Mouse (Mus musculus) hindbrain, embryonic 16.5 days (tissue): ENCODE results near the gene Slc24a3. TPM values are rescaled to one million over a fixed set of nuclear protein-coding genes. Genes with fewer than 3 reads are reported as not detected.

ENCODE experiments used
- ATAC-seq: fragments of 200-750 bp; cut with Nextera tagmentation; 2 replicates; pipeline ENCODE4 v1.8.0; 2017; ENCODE audit warnings: moderate TSS enrichment, moderate library complexity
- H3K27ac ChIP-seq: fragments of 300-500 bp; sonication (generic); 2 replicates; pipeline ENCODE4 v1.5.1; 2014; ENCODE audit warnings: low read depth, mild to moderate bottlenecking, control low read depth, low read length, moderate library complexity
- H3K27me3 ChIP-seq: fragments of 300-500 bp; sonication (generic); replicated peaks from 2 replicates; pipeline ENCODE4 v1.6.1; 2014; ENCODE audit warnings: low read length; ENCODE audit not compliant: control insufficient read depth, insufficient read depth
- H3K36me3 ChIP-seq: fragments of 300-500 bp; sonication (generic); 2 replicates; pipeline ENCODE4 v1.6.1; 2014; ENCODE audit warnings: mild to moderate bottlenecking, low read length, moderate library complexity, mixed read lengths; ENCODE audit not compliant: control insufficient read depth, insufficient read depth
- H3K4me1 ChIP-seq: fragments of 300-500 bp; sonication (generic); 2 replicates; pipeline ENCODE4 v1.6.1; 2014; ENCODE audit warnings: low read depth, low read length; ENCODE audit not compliant: control insufficient read depth, insufficient read depth
- H3K4me2 ChIP-seq: fragments of 300-500 bp; sonication (generic); 2 replicates; pipeline ENCODE4 v1.6.1; 2014; ENCODE audit warnings: mild to moderate bottlenecking, low read length, control low read depth, moderate library complexity
- H3K4me3 ChIP-seq: fragments of 300-500 bp; sonication (generic); 2 replicates; pipeline ENCODE4 v1.5.1; 2014; ENCODE audit warnings: mild to moderate bottlenecking, low read length, control low read depth, moderate library complexity
- H3K9ac ChIP-seq: fragments of 300-500 bp; sonication (generic); 2 replicates; pipeline ENCODE4 v1.6.1; 2014; ENCODE audit warnings: low read depth, mild to moderate bottlenecking, control low read depth, low read length, moderate library complexity
- H3K9me3 ChIP-seq: fragments of 300-500 bp; sonication (generic); 2 replicates; pipeline ENCODE4 v1.6.1; 2014; ENCODE audit warnings: mild to moderate bottlenecking, low read length, moderate library complexity; ENCODE audit not compliant: control insufficient read depth
- WGBS: fragments of 180-500 bp; shearing (Covaris S2); extraction: QIAGEN DNeasy Blood & Tissue Kit; methylation state at CpG from one replicate; pipeline ENCODE4 v1.1.7; 2014; 5-methylcytosine and 5-hydroxymethylcytosine counted together
- polyA plus RNA-seq: library from polyadenylated mRNA; unstranded; fragments of >200 nt; fragmentation: Nextera tagmentation; extraction: Ambion mirVana; gene quantifications from 2 replicates; pipeline ENCODE4 v1.2.1, GENCODE M21; 2015

Slc24a3 gene
- polyA plus RNA-seq, 1 experiment from 2014 or later = 11.7 TPM

- Histone ChIP-seq H3K9me3 (no peaks in the 10 kb centered on the region), H3K36me3 (no peaks in the 10 kb centered on the region), H3K4me1 (peaks cover 3% of the 10 kb centered on the region; the same call in 1 of the 2 replicates), H3K9ac (no peak overlapping the region), H3K27ac (no peak overlapping the region), H3K4me2 (no peak overlapping the region), H3K4me3 (no peak overlapping the region), H3K27me3 (no peaks in the 10 kb centered on the region)
- no peak for ATAC-seq
- WGBS = 87% methylated on average over 1 of the region's 1 CpGs
These were observed 374.1 kb downstream of the Slc24a3 start for GRCm38 (mm10) chr2:145541695-145542094.

- ATAC-seq = no peak
These were observed 378.5 kb downstream of the Slc24a3 start for GRCm38 (mm10) chr2:145546071-145546470.

GRCm38 (mm10) chr2:145554722-145555252, 387.2 kb downstream of the Slc24a3 start:
- Histone ChIP-seq H3K9me3 (no peaks in the 10 kb centered on the region), H3K4me2 (no peak overlapping the region), H3K4me3 (no peak overlapping the region), H3K27ac (no peak overlapping the region), H3K36me3 (no peaks in the 10 kb centered on the region), H3K9ac (no peak overlapping the region), H3K27me3 (no peaks in the 10 kb centered on the region), H3K4me1 (no peaks in the 10 kb centered on the region)
- 84% methylated on average over 2 of the region's 2 CpGs for WGBS
- ATAC-seq = no peak

More at GRCm38 (mm10) chr2:145546071-145546470, 378.5 kb downstream of the Slc24a3 start:
- 73% methylated on average over 3 of the region's 3 CpGs for WGBS
- no peak overlapping the region for H3K4me3 ChIP-seq
- no peak overlapping the region for H3K27ac ChIP-seq
- H3K9me3 ChIP-seq = no peaks in the 10 kb centered on the region
- no peaks in the 10 kb centered on the region for H3K36me3 ChIP-seq
- no peaks in the 10 kb centered on the region for H3K4me1 ChIP-seq
- no peaks in the 10 kb centered on the region for H3K27me3 ChIP-seq
- no peak overlapping the region for H3K4me2 ChIP-seq
- no peak overlapping the region for H3K9ac ChIP-seq

- Histone ChIP-seq H3K27me3 (no peaks in the 10 kb centered on the region), H3K27ac (no peak overlapping the region), H3K4me1 (no peaks in the 10 kb centered on the region), H3K9ac (no peak overlapping the region), H3K36me3 (no peaks in the 10 kb centered on the region), H3K9me3 (no peaks in the 10 kb centered on the region), H3K4me2 (no peak overlapping the region), H3K4me3 (no peak overlapping the region)
- WGBS = 91% methylated on average over 2 of the region's 2 CpGs
- no peak for ATAC-seq
These were observed 388.2 kb downstream of the Slc24a3 start for GRCm38 (mm10) chr2:145555713-145556112.

GRCm38 (mm10) chr2:145557361-145557931, 389.9 kb downstream of the Slc24a3 start:
- Histone ChIP-seq H3K27ac (no peak overlapping the region), H3K36me3 (no peaks in the 10 kb centered on the region), H3K4me2 (no peak overlapping the region), H3K4me1 (no peaks in the 10 kb centered on the region), H3K9me3 (no peaks in the 10 kb centered on the region), H3K9ac (no peak overlapping the region), H3K4me3 (no peak overlapping the region), H3K27me3 (no peaks in the 10 kb centered on the region)
- 11% methylated on average over 1 of the region's 1 CpGs for WGBS
- ATAC-seq = no peak

- Histone ChIP-seq H3K36me3 (no peaks in the 10 kb centered on the region), H3K4me1 (no peaks in the 10 kb centered on the region), H3K27ac (no peak overlapping the region), H3K27me3 (no peaks in the 10 kb centered on the region), H3K9ac (no peak overlapping the region), H3K4me2 (no peak overlapping the region), H3K4me3 (no peak overlapping the region), H3K9me3 (no peaks in the 10 kb centered on the region)
- ATAC-seq = no peak
These were observed 394.9 kb downstream of the Slc24a3 start for GRCm38 (mm10) chr2:145562493-145562892.

GRCm38 (mm10) chr2:145564596-145564995, 397.0 kb downstream of the Slc24a3 start:
- no peak overlapping the region for H3K4me2 ChIP-seq
- no peaks in the 10 kb centered on the region for H3K36me3 ChIP-seq
- no peak overlapping the region for H3K9ac ChIP-seq
- no peak overlapping the region for H3K27ac ChIP-seq
- WGBS = 81% methylated on average over 8 of the region's 8 CpGs
- H3K4me1 ChIP-seq = no peaks in the 10 kb centered on the region
- no peak for ATAC-seq
- no peaks in the 10 kb centered on the region for H3K27me3 ChIP-seq
- no peak overlapping the region for H3K4me3 ChIP-seq
- no peaks in the 10 kb centered on the region for H3K9me3 ChIP-seq

GRCm38 (mm10) chr2:145566904-145567303, 399.4 kb downstream of the Slc24a3 start:
- Histone ChIP-seq H3K9ac (no peak overlapping the region), H3K36me3 (no peaks in the 10 kb centered on the region), H3K9me3 (no peaks in the 10 kb centered on the region), H3K27ac (no peak overlapping the region), H3K4me3 (no peak overlapping the region), H3K4me1 (no peaks in the 10 kb centered on the region), H3K4me2 (no peak overlapping the region), H3K27me3 (no peaks in the 10 kb centered on the region)
- WGBS = 85% methylated on average over 2 of the region's 2 CpGs
- no peak for ATAC-seq

GRCm38 (mm10) chr2:145571943-145572342, 404.4 kb downstream of the Slc24a3 start:
- no peak overlapping the region for H3K9ac ChIP-seq
- no peak for ATAC-seq
- no peak overlapping the region for H3K4me2 ChIP-seq
- no peaks in the 10 kb centered on the region for H3K36me3 ChIP-seq
- H3K4me1 ChIP-seq = no peaks in the 10 kb centered on the region
- no peak overlapping the region for H3K27ac ChIP-seq
- H3K4me3 ChIP-seq = no peak overlapping the region
- H3K9me3 ChIP-seq = no peaks in the 10 kb centered on the region
- 61% methylated on average over 3 of the region's 3 CpGs for WGBS
- H3K27me3 ChIP-seq = no peaks in the 10 kb centered on the region
